Mouse (Mus musculus) lung, postnatal 0 days (tissue): Measurements from ENCODE around the gene Sco2.

Experiments
- CTCF ChIP-seq: IDR thresholded peaks from 2 replicates; pipeline ENCODE4 v1.5.1; 2016; ENCODE audit warnings: antibody characterized with exemption, mild to moderate bottlenecking
- EP300 ChIP-seq: IDR thresholded peaks from 2 replicates; pipeline ENCODE4 v1.6.1; 2016; ENCODE audit warnings: antibody characterized with exemption, mild to moderate bottlenecking, control low read depth

- TF ChIP-seq EP300 (no peak), CTCF (no peak)
These were observed 16.4 kb upstream of the Sco2 start for GRCm38 (mm10) chr15:89390081-89390480.
